Mouse (Mus musculus) layer of hippocampus, postnatal 36 days (tissue): ENCODE results near the gene Epo. TPM values are rescaled to one million over a fixed set of nuclear protein-coding genes. Genes with fewer than 3 reads are reported as not detected.

Experiments used
- DNase-seq, 2 experiments: peaks; one replicate each; pipeline ENCODE4 v3.0.0; 2022
- microRNA-seq, 2 experiments: library from miRNA; unstranded; fragments of <30 nt; microRNA quantifications; one replicate each; pipeline ENCODE4 v1.2.0; 2021
- total RNA-seq, 2 experiments: library from RNA; stranded (reverse); gene quantifications; 2 replicates each; pipeline ENCODE4 v1.2.3; 2021

Gene Epo
- total RNA-seq, 2 experiments from 2014 or later: not detected

GRCm38 (mm10) chr5:137476964-137477363 is 56.1 kb downstream of the Epo start, which contains the start of gene Zan:
TSS of gene Zan (minus strand) at chr5:137477064.
- DNase-seq: no peak

- no peak for DNase-seq
These were observed 58.7 kb downstream of the Epo start for GRCm38 (mm10) chr5:137474351-137474750.

- no peak for DNase-seq
These were observed 60.7 kb downstream of the Epo start for GRCm38 (mm10) chr5:137472252-137472904.

GRCm38 (mm10) chr5:137466946-137467345 is 66.1 kb downstream of the Epo start:
- no peak for DNase-seq

- DNase-seq: peak in 1 of 2 experiments; percentile 16
These were observed 68.0 kb downstream of the Epo start for GRCm38 (mm10) chr5:137465049-137465448.

GRCm38 (mm10) chr5:137455866-137456591 is 77.0 kb downstream of the Epo start:
- no peak for DNase-seq

GRCm38 (mm10) chr5:137455206-137455605 is 77.8 kb downstream of the Epo start:
- DNase-seq: no peak

GRCm38 (mm10) chr5:137445536-137445935 is 87.5 kb downstream of the Epo start:
- DNase-seq: no peak

GRCm38 (mm10) chr5:137440216-137440855 is 92.7 kb downstream of the Epo start:
- DNase-seq: no peak

GRCm38 (mm10) chr5:137433889-137434288 is 99.2 kb downstream of the Epo start:
- no peak for DNase-seq

Small RNAs within 50 kb of the gene (microRNA-seq; reads per million reads assigned to microRNA genes)
- 1.8 to 2.1 reads per million in 2 experiments for gene Mir6418

Other genes starting within 250 kb of the Epo start
- 10 to 100 TPM; 57.1 to 62.7 TPM for gene Ache, start 245.7 kb downstream of the Epo start, total RNA-seq
- 10 to 100 TPM in 1 of 2 experiments, 1 to 10 TPM in 1; 8.6 to 12.2 TPM for gene Ufsp1, start 238.6 kb downstream of the Epo start, total RNA-seq
- gene Srrt, start 225.6 kb downstream of the Epo start, total RNA-seq: 100 to 1,000 TPM; 209 to 228 TPM
- 1 to 10 TPM; 5.8 to 6.9 TPM for gene Trip6, start 218.8 kb downstream of the Epo start, total RNA-seq
- gene Slc12a9, start 199.6 kb downstream of the Epo start, total RNA-seq: 10 to 100 TPM; 27.4 to 28.3 TPM
- 1 to 10 TPM; 4.2 to 4.6 TPM for gene Ephb4, start 183.1 kb downstream of the Epo start, total RNA-seq
- under 1 TPM; 0.10 to 0.13 TPM for gene Zan, start 56.2 kb downstream of the Epo start, total RNA-seq
- 10 to 100 TPM; 32.5 to 37.0 TPM for gene Pop7, start 30.7 kb downstream of the Epo start, total RNA-seq
- gene Gigyf1, start 14.7 kb downstream of the Epo start, total RNA-seq: 10 to 100 TPM; 56.7 to 58.9 TPM
- 100 to 1,000 TPM; 554 to 565 TPM for gene Gnb2, start 268 bp upstream of the Epo start, total RNA-seq
- 100 to 1,000 TPM; 127 to 138 TPM for gene Actl6b, start 20.3 kb upstream of the Epo start, total RNA-seq
- 10 to 100 TPM; 13.4 to 16.1 TPM for gene Tfr2, start 36.6 kb upstream of the Epo start, total RNA-seq
- 10 to 100 TPM; 26.0 to 27.4 TPM for gene Mospd3, start 67.8 kb upstream of the Epo start, total RNA-seq
- 1 to 10 TPM; 8.4 to 8.8 TPM for gene Pcolce, start 80.5 kb upstream of the Epo start, total RNA-seq
- gene Fbxo24, start 95.8 kb upstream of the Epo start, total RNA-seq: under 1 TPM; 0.18 to 0.77 TPM
- gene Lrch4, start 95.9 kb upstream of the Epo start, total RNA-seq: 10 to 100 TPM; 21.8 to 25.3 TPM
- gene Gm20605, start 95.9 kb upstream of the Epo start, total RNA-seq: 10 to 100 TPM; 18.6 to 23.9 TPM
- 10 to 100 TPM; 10.1 to 13.3 TPM for gene Sap25, start 108.1 kb upstream of the Epo start, total RNA-seq
- under 1 TPM; 0.15 to 0.28 TPM for gene Irs3, start 112.5 kb upstream of the Epo start, total RNA-seq
- gene Agfg2, start 151.5 kb upstream of the Epo start, total RNA-seq: 10 to 100 TPM; 57.7 to 61.1 TPM
- 10 to 100 TPM; 65.4 to 66.3 TPM for gene Nyap1, start 208.4 kb upstream of the Epo start, total RNA-seq
- 100 to 1,000 TPM; 170 to 176 TPM for gene Tsc22d4, start 212.5 kb upstream of the Epo start, total RNA-seq
- gene Ppp1r35, start 245.6 kb upstream of the Epo start, total RNA-seq: 10 to 100 TPM; 24.1 to 24.6 TPM